ENCODE assay signal across 8 mouse cellular contexts in genomic region chr1:97769904-97770753, GRCm38 (mm10). TPM values are rescaled to one million over a fixed set of nuclear protein-coding genes. Genes with fewer than 3 reads are reported as not detected.
A peak's percentile ranks its signal among the peaks of the same experiment; 100 is the strongest.
DNase-seq lines count a peak whose midpoint lies in the region; ATAC-seq lines count a peak whose summit lies in the region.

Gene Gin1 (plus strand): TSS chr1:97770172.
Gene Ppip5k2 (minus strand): TSS chr1:97770411.

- ATAC-seq in megakaryocyte progenitor cell, adult 5-6 weeks (replicated peaks; ENCODE audit: poor library complexity) = peak; percentile 78

- peak; percentile 97 for DNase-seq in adipocyte (ENCODE audit: low spot score)
- peak; percentile 94 for DNase-seq in embryo, embryonic 10 days (ENCODE audit: low spot score)
- DNase-seq in gastrocnemius, postnatal 10 days = peak; percentile 91
- DNase-seq in induced T-regulatory cell, adult 2 months (ENCODE audit: low read depth) = peak; percentile 98
- DNase-seq in left cerebral cortex, adult 9 months (ENCODE audit: low spot score in 2 of 2) = peak; percentile 78 to 95
- peak; percentile 95 for DNase-seq in right cerebral cortex, postnatal 14 days
- DNase-seq in urinary bladder, postnatal 36 days (ENCODE audit: low spot score in 2 of 2) = peak; percentile 93 to 95

RNA-seq across cellular contexts. Expression of gene Gin1, which starts in this region (rescaled TPM):
- 1 to 10 TPM; 3.5 to 4.9 TPM for total RNA-seq in gastrocnemius, postnatal 10 days (2021)
- total RNA-seq in megakaryocyte progenitor cell, adult 5-6 weeks (2015) = 26.4 and 32.0 TPM in 2 replicates
- 14.0 and 19.3 TPM in 2 replicates for total RNA-seq in megakaryocyte progenitor cell, adult 5-6 weeks (2017)

RNA-seq across cellular contexts. Expression of gene Ppip5k2, which starts in this region (rescaled TPM):
- total RNA-seq in gastrocnemius, postnatal 10 days (2021) = 1 to 10 TPM; 4.9 to 8.0 TPM
- 59.3 and 69.5 TPM in 2 replicates for total RNA-seq in megakaryocyte progenitor cell, adult 5-6 weeks (2015)
- total RNA-seq in megakaryocyte progenitor cell, adult 5-6 weeks (2017) = 64.3 and 77.7 TPM in 2 replicates

Comparison
In these comparisons a context has a peak if more than half of its experiments do, and no peak if none do; other contexts are left out.
1. Peak in every context shown above with its lines: DNase-seq and ATAC-seq.
2. RNA of gene Ppip5k2 (total RNA-seq): 59.3 to 77.7 TPM in megakaryocyte progenitor cell, adult 5-6 weeks; 4.9 to 8.0 TPM in gastrocnemius, postnatal 10 days; every median in the first group is over 4 times any median in the second.